Mouse (Mus musculus) hindbrain, postnatal 0 days (tissue): ENCODE data around the gene Samd14. TPM values are rescaled to one million over a fixed set of nuclear protein-coding genes. Genes with fewer than 3 reads are reported as not detected.

Experiments
- ATAC-seq: fragments of 200-750 bp; cut with Nextera tagmentation; 2 replicates; pipeline ENCODE4 v1.8.0; 2017; ENCODE audit warnings: mild to moderate bottlenecking, moderate TSS enrichment, moderate library complexity
- DNase-seq: peaks from one replicate; pipeline ENCODE4 v3.0.0-alpha.2; 2015; ENCODE audit warnings: low spot score
- H3K27ac ChIP-seq: fragments of 300-500 bp; sonication (generic); 2 replicates; pipeline ENCODE4 v1.5.1; 2014; ENCODE audit warnings: mild to moderate bottlenecking
- H3K27me3 ChIP-seq: fragments of 300-500 bp; sonication (generic); 2 replicates; pipeline ENCODE4 v1.6.1; 2014; ENCODE audit warnings: low read length, mixed read lengths; ENCODE audit not compliant: insufficient read depth
- H3K36me3 ChIP-seq: fragments of 300-500 bp; sonication (generic); 2 replicates; pipeline ENCODE4 v1.6.1; 2014; ENCODE audit warnings: low read length, mixed read lengths; ENCODE audit not compliant: insufficient read depth
- H3K4me1 ChIP-seq: fragments of 300-500 bp; sonication (generic); 2 replicates; pipeline ENCODE4 v1.6.1; 2014; ENCODE audit warnings: antibody characterized with exemption, low read length, mixed read lengths; ENCODE audit not compliant: insufficient read depth
- H3K4me2 ChIP-seq: fragments of 300-500 bp; sonication (generic); 2 replicates; pipeline ENCODE4 v1.6.1; 2014; ENCODE audit warnings: low read depth, mild to moderate bottlenecking, low read length, moderate library complexity, mixed read lengths
- H3K4me3 ChIP-seq: fragments of 300-500 bp; sonication (generic); 2 replicates; pipeline ENCODE4 v1.5.1; 2014; ENCODE audit warnings: low read length
- H3K9ac ChIP-seq: fragments of 300-500 bp; sonication (generic); replicated peaks from 2 replicates; pipeline ENCODE4 v1.6.1; 2014; ENCODE audit warnings: mild to moderate bottlenecking, low read length, moderate library complexity, mixed read lengths
- H3K9me3 ChIP-seq: fragments of 300-500 bp; sonication (generic); 2 replicates; pipeline ENCODE4 v1.6.1; 2016; ENCODE audit warnings: low read length, mixed read lengths
- CTCF ChIP-seq: IDR thresholded peaks from 2 replicates; pipeline ENCODE4 v1.5.1; 2016; ENCODE audit warnings: antibody characterized with exemption, control low read depth, low read depth
- WGBS: fragments of 180-500 bp; shearing (Covaris S2); extraction: QIAGEN DNeasy Blood & Tissue Kit; methylation state at CpG from one replicate; pipeline ENCODE4 v1.1.7; 2014; 5-methylcytosine and 5-hydroxymethylcytosine counted together
- polyA plus RNA-seq: library from polyadenylated mRNA; unstranded; fragments of >200 nt; fragmentation: Nextera tagmentation; extraction: Ambion mirVana; gene quantifications from 2 replicates; pipeline ENCODE4 v1.2.1, GENCODE M21; 2015
- total RNA-seq: library from RNA; depleted of rRNA; stranded (reverse); fragments of >200 nt; gene quantifications from 2 replicates; pipeline ENCODE4 v1.2.3, GENCODE M21; 2014

Samd14 gene
- total and polyA plus RNA-seq, 2 experiments from 2014 or later = 137 to 216 TPM

- Histone ChIP-seq H3K36me3 (no peaks in the 10 kb centered on the region), H3K4me2 (0 out of 2 replicates have a peak overlapping the region, but pooled peaks have one; percentile 86), H3K4me3 (no peak overlapping the region), H3K9ac (no peak overlapping the region), H3K27ac (peak overlapping the region; percentile 82; the same call in 1 of the 2 replicates), H3K27me3 (no peaks in the 10 kb centered on the region), H3K9me3 (no peaks in the 10 kb centered on the region), H3K4me1 (peaks cover 11% of the 10 kb centered on the region; the same call in 1 of the 2 replicates)
- WGBS = 72% methylated on average over 13 of the region's 13 CpGs
- DNase-seq (no peak), ATAC-seq (no peak)
- no peak for TF ChIP-seq CTCF
Observed at GRCm38 (mm10) chr11:95038818-95039655, 29.4 kb downstream of the Samd14 start.

DNA sequence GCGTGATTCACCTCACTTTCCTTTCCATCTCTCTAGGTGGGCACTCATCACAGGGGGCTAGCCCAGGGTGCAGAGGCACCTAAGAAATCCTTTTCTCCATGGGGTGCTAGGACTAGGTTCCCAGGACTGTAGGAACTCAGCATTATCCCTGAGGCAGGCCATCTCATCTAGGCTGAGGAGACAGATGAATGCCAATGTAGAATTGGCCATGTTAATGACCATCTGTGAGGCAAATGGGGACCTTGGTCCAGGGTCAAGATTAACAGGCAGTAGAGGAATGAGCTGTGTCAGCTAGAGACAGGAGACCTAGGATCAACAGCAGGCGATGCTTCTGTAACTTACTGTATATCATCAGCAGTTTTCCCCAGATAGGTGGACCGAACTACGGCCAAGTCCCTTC is 30.1 kb downstream of the Samd14 start:
- Histone ChIP-seq H3K9ac (peak overlapping the region; percentile 62; the same call in 1 of the 2 replicates), H3K27me3 (no peaks in the 10 kb centered on the region), H3K4me2 (peak overlapping the region; percentile 86), H3K4me1 (peaks cover 11% of the 10 kb centered on the region; the same call in 1 of the 2 replicates), H3K36me3 (no peaks in the 10 kb centered on the region), H3K9me3 (no peaks in the 10 kb centered on the region), H3K4me3 (peak overlapping the region; percentile 74; the same call in 1 of the 2 replicates), H3K27ac (peak overlapping the region; percentile 82; the same call in 1 of the 2 replicates)
- ATAC-seq (no peak), DNase-seq (no peak)
- WGBS = 70% methylated on average over 4 of the region's 4 CpGs
- TF ChIP-seq CTCF = no peak

GRCm38 (mm10) chr11:95040491-95041138 is 30.9 kb downstream of the Samd14 start:
- H3K36me3 ChIP-seq = no peaks in the 10 kb centered on the region
- WGBS = 3% methylated on average over 20 of the region's 20 CpGs
- peak; percentile 15 for ATAC-seq
- H3K4me1 ChIP-seq = peaks cover 11% of the 10 kb centered on the region; the same call in 1 of the 2 replicates
- H3K4me3 ChIP-seq = peak overlapping the region; percentile 74
- H3K27me3 ChIP-seq = no peaks in the 10 kb centered on the region
- no peak for TF ChIP-seq CTCF
- H3K27ac ChIP-seq = peak overlapping the region; percentile 82
- peak overlapping the region; percentile 86 for H3K4me2 ChIP-seq
- H3K9me3 ChIP-seq = no peaks in the 10 kb centered on the region
- H3K9ac ChIP-seq = peak overlapping the region; percentile 62
- DNase-seq = peak; percentile 57

DNA sequence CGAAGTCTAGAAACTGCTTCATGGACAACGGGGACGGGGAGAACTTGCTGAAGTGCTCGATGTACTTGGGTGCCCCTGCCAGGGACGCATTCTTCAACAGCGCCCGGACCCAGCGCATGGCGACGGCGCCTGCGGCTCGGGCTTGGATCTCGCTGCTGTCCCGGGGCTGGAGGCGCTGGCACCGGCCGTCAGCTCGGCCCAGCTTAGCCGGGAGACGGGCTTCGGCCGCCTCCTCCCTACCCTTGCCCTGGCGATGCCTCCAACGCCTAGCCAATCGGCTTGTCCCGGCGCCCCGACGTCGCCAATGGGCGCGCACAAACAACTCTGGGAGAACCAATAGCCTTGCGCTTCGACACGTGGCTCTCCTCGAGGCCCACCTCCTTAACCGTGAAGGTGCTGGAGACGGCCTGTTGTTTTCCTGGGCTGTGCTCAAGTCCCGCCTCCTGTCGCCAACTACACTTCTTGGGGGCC is 31.5 kb downstream of the Samd14 start, which contains the start of gene Pdk2:
TSS of gene Pdk2 (minus strand) at position 216 of the 471 bp plus-strand sequence.
- no peaks in the 10 kb centered on the region for H3K27me3 ChIP-seq
- peak within 1 kb of the TSS; percentile 82 for H3K27ac ChIP-seq
- no peaks in the 10 kb centered on the region for H3K9me3 ChIP-seq
- no peak for TF ChIP-seq CTCF
- peak within 1 kb of the TSS; percentile 74 for H3K4me3 ChIP-seq
- DNase-seq = peak; percentile 98
- 0 out of 2 replicates have a peak, but pooled peaks cover 4% of the 10 kb centered on the region for H3K36me3 ChIP-seq
- WGBS = under 1% methylated on average over 41 of the region's 41 CpGs
- ATAC-seq = peak; percentile 97
- H3K4me2 ChIP-seq = peak within 1 kb of the TSS; percentile 86
- peak within 1 kb of the TSS; percentile 62 for H3K9ac ChIP-seq
- peaks cover 11% of the 10 kb centered on the region; the same call in 1 of the 2 replicates for H3K4me1 ChIP-seq

- peak overlapping the region; percentile 86 for H3K4me2 ChIP-seq
- DNase-seq (peak; percentile 90), ATAC-seq (no peak)
- H3K4me3 ChIP-seq = peak overlapping the region; percentile 74
- TF ChIP-seq CTCF = peak; percentile 82
- no peaks in the 10 kb centered on the region for H3K9me3 ChIP-seq
- H3K27ac ChIP-seq = peak overlapping the region; percentile 48; the same call in 1 of the 2 replicates
- peaks cover 11% of the 10 kb centered on the region; the same call in 1 of the 2 replicates for H3K4me1 ChIP-seq
- WGBS = under 1% methylated on average over 11 of the region's 11 CpGs
- 0 out of 2 replicates have a peak, but pooled peaks cover 4% of the 10 kb centered on the region for H3K36me3 ChIP-seq
- H3K27me3 ChIP-seq = no peaks in the 10 kb centered on the region
- peak overlapping the region; percentile 15; the same call in 1 of the 2 replicates for H3K9ac ChIP-seq
Observed at GRCm38 (mm10) chr11:95042096-95042495, 32.4 kb downstream of the Samd14 start.

DNA sequence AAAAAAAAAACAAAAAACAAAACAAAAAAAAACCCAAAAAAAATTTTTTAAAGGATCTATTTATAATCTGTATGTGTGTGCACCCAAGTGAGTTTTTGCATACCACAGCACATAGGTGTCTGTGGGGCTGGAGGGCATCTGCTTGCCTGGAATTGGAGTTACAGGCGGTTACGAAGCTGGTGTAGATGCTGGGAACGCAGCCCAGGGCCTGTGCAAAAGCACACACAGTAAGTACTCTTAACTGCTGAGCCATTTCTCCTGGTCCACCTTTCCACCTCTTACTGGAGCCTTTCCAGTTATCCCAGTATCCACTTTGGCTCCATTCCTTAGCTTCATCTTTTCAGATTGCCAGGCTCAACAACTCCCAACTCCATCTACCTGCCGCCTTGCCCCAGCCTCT is 33.4 kb downstream of the Samd14 start:
- DNase-seq = no peak
- H3K36me3 ChIP-seq = 0 out of 2 replicates have a peak, but pooled peaks cover 4% of the 10 kb centered on the region
- no peak for ATAC-seq
- WGBS = 91% methylated on average over 4 of the region's 4 CpGs
- H3K27me3 ChIP-seq = no peaks in the 10 kb centered on the region
- H3K4me3 ChIP-seq = no peak overlapping the region
- H3K9me3 ChIP-seq = no peaks in the 10 kb centered on the region
- no peak for TF ChIP-seq CTCF
- H3K9ac ChIP-seq = no peak overlapping the region
- H3K4me1 ChIP-seq = peaks cover 11% of the 10 kb centered on the region; the same call in 1 of the 2 replicates
- H3K4me2 ChIP-seq = no peak overlapping the region
- no peak overlapping the region for H3K27ac ChIP-seq
